Mouse (Mus musculus): ENCODE measurements at regions not wholly inside any gene's neighbourhood (a gene's known extent, or its start where the extent isn't known, plus 50 kb on each side); places are given as distances from the start of the nearest gene placed in this dataset.

DNA sequence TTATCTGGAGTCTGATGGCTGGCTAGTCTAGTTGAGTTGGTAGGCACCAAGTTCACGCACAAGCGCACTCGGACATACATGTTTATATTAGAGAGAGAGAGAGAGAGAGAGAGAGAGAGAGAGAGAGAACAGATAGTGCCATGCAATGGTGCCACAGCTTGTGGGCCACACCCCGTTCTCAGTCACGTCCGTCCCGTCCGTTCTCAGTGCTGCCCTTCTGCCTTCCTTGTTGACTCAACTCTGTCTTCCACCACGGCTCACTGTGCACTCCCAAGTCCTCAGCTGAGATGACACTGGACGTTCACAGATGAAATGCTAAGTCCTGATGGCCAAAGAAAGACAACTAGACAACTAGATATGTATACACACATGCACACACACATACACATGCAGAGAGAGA, 92.2 kb downstream of the Gm11011 start:
- TF ChIP-seq CTCF (IDR thresholded peaks at IDR 0.05; ENCODE audit: insufficient read depth, low read length) (no peak), POLR2A (IDR thresholded peaks at IDR 0.05; ENCODE audit: borderline replicate concordance, extremely low read depth, low read depth, low read length) (no peak)
